Mouse (Mus musculus): Measurements from ENCODE around the gene Ndrg3.
"Not testable (repeated sequence)": the region's sequence is repeated elsewhere in the genome, so short reads cannot be mapped to it uniquely, and the experiment has no call there.

The Ndrg3 gene

DNA sequence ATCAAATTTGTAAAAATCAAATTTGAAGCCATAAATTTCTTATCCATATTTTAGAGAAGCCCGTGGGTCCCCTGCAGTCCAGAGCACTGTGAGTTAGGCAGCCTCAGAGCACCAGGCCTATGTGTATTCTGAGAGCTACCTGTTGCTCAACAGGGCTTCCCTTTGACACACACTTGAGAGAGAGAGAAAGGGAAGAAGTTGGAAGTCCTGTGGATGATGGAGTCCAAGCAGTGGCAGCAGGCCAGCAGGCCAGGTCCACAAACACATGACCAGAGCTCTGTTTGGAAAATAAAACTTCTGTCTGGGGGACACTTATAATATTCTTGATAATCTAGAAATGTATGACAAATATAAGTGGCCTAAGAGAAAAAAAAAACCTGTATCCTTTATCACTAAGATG lies 58.4 kb downstream of the Ndrg3 start:
- DNase-seq: no peak

DNA sequence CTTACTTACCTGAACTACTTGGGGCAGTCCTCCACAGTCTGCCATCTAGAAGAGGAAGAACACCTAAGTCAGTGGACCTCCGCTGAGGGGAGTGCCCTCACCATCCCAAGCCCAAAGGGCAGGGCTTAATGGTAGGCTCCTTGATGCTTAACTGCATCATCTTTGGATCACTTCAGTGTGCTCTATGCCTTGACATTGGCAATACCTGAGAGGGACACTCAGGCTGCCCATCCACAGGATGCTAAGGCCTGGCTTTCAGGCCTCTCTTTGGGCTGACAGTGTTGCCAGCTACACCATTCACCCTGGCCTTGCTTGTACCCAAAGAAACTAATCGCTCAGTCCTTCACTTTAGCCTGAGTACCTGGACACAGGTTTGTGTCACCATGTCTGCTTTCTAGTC lies 60.4 kb downstream of the Ndrg3 start:
- no peak for DNase-seq

DNA sequence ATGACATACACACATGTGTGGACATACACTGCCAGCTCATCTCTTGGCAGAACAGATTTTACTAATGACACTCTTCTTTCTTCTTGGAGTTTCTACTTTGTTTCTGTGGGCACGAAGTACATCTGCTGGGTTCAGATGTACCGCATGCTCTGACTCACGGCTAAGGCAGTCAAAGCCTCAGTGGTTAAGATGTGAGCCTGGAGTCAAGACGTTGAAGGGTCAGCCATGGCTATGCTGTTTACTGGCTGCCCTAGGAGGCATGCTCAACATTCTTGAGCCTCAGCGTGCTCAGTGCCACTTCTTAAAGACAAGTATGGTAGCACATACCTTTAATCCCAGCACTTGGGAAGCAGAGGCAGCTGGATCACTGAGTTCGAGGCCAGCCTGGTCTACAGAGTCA lies 61.3 kb downstream of the Ndrg3 start:
- DNase-seq: no peak

DNA sequence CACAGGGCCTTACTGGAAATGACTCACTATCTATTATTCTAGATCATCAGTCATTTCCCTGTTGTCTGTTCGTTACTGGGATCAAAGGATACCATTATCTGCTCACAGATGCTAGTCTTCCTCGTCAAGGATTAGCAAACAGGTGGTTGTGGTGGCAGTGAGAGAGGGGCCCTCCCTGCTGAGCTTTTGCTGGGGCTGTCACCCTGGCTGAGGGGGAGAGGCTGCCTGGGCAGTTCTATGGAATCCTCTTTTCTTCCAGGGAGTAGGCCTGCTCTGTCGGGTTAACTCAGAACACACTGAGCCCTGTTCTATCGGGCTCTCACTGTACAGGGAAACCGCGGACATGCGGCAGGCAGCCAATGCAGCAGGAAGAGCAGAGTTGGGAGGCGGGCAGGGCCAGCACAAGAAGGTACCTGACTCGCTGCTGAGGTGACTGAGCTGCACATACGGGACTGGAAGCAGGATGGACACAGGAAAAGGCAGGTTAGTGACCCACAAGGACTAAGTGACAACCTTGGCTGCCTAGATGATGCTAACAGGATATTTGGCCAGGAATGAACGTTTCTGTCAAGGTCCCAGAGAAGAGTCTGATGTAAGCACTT lies 62.2 kb downstream of the Ndrg3 start:
- DNase-seq: no peak

DNA sequence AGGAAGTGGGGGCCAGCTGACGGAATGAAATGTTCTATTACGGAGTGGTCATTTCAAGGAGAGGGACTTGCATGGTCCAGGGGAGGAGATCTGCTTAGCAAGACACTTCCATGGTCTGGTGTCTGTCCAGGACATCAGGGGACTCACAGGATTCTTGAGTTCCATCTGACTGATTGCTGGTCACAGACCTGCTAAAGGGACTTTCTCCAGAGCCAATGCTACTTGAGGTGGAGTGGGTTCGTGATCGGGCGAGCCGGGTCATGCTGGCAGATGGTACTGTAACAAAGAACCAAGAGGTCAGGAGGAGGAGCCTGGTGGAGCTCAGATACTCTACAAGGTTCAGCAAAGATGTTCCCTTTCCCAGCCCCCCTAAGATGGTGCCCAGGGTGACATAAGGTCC lies 63.2 kb downstream of the Ndrg3 start:
- DNase-seq: no peak

DNA sequence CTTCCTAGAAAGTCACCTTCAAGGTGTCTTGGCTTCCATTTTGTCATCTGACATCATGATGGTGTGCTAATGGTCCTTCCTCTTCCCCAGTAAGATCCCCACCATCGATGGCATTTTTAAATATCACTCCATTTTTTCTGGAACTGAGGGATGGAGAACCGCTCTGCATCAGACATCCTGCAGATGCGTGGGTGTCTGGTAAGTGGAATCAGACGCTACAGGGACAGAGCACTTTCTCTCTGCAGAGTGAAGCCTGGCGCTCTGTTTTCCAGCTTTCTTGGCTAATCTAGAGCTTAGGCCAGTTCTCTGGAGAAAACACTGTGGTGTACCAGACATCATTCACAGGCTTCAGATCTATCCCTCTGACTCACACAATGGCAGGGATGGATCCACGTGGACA lies 64.2 kb downstream of the Ndrg3 start:
- DNase-seq: no peak

DNA sequence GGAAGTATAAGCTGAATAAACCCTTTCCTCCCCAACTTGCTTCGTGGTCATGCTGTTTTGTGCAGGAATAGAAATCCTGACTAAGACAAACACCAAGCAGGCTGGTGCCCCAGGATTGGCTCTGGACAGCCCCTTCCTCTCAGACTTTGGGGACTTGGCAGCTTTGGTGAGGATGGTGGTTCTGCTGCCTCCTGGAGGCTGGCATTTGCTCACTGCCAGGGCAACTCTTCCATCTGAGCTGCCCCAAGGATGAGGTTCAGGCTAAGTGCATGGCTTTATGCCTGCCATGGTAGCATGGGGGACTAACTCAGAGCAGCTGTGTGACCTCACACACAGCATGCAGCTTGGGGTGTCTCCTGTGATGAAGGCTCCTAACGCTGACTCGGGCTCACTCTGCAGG lies 66.2 kb downstream of the Ndrg3 start:
- DNase-seq: not testable (repeated sequence)

DNA sequence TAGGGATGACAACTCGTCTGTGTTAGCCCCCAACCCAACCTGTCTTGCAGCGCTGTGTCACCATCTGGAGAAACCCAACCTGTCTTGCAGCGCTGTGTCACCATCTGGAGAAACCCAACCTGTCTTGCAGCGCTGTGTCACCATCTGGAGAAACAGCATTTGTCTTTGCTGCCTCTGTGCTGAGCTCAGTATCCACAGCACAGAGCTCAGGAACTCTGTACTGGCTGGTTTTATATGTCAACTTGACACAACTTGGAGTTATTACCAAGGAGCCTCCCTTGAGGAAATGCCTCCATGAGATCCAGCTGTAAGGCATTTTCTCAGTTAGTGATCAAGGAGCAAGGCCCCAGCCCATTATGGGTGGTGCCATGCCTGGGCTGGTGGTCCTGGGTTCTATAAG lies 66.8 kb downstream of the Ndrg3 start:
- not testable (repeated sequence) for DNase-seq

DNA sequence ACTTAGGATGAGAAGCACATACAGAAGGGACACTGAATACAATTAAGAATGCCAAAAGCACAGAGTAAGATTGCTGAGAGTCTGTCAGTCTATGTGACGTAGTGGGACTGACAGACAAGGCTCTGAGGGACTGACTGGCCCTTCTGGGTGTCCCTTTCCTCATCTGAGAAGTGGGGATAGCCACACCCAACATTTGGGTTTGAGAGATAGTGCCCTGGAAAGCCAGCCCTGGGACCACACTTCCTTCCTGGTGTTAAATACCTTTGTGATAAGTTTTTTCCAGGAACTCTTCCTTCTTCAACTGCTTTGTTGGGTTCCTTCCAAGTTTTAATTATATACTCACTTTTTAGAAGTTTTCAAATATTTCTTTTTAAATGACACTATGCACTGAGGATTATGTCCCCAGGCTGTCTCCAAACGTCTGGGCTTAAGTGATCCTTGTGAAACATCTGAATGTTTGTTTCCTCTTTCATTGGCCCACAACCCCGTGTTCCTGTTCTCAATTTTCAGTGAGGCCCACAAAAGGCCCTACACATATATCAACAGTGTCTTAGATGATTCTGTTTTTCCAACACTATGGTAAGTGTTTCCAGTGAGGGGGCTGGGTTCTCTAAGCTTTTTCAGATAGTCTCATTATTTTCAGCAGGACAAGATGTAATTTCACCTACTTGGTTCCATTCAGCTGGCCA lies 67.5 kb downstream of the Ndrg3 start:
- DNase-seq: no peak

DNA sequence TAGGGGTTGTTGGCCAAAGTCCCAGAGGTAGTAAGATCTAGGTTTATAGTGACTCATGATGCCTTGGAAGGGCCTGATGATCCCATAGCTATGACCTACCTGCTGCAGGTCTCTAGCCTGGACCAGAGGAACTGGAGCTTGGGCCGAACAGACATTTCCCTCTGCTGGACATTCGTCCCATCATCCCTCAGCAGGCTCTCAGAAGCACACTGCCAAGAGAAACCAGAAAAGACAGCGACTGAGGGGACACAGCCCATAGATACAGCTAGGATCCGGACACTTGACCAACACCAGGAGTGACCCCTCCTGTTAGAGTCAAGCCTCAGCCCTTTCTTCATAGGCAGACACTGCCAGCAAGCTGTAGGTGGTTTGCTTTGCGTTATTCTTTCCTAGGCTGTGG lies 68.8 kb downstream of the Ndrg3 start:
- no peak for DNase-seq

DNA sequence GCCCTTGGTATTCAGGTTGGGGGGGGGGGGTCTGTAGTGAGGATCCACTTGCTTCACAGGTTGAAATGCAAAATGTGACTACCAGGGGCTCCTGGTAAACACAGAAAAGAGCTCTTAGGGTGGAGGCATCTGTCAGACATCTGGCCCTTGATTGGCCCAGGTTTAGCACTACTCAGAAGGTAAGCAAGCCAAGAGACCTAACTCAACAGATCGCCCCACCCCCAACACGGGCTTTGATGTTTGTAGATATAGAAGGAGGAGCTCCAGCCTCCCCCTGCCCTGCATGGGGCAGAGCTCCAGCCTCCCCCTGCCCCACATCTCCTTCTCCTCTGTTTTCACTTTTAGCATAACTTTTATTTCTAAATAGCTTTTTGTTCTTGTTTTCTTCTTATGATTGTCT lies 72.1 kb downstream of the Ndrg3 start:
- no peak for DNase-seq

DNA sequence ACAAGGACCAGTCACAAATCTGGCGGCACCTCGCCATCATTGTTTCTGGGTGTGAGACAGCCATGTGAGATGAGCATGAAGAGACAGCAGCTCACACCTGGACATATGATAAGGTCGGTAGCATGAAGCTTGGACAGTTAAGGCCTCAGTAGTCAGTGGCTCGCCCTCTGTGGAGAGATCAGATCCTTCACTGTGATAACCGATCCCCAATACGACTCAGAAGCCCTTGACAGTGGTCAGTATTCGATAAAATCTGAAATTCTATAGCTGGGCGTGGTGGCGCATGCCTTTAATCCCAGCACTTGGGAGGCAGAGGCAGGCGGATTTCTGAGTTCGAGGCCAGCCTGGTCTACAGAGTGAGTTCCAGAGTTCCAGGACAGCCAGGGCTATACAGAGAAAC lies 72.7 kb downstream of the Ndrg3 start:
- not testable (repeated sequence) for DNase-seq

DNA sequence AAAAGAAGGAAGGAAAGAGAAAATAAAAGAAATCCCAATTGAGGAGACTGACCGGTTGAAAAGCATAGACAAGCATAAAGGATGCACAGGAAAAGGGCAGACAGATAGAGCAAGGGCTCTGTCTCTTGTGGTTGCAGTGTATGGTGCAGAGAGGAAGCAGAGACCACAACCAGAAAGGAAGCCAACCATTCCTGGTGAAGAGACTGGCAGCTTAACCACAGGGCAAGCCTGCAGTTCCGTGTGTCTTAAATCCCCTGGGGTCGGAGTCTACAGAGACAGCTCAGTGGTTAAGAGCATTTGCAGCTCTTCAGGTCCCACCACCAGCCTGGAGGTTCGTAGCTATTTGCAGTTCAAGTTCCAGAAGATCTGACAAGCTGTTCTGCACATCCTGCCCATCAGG lies 73.3 kb downstream of the Ndrg3 start:
- no peak for DNase-seq

DNA sequence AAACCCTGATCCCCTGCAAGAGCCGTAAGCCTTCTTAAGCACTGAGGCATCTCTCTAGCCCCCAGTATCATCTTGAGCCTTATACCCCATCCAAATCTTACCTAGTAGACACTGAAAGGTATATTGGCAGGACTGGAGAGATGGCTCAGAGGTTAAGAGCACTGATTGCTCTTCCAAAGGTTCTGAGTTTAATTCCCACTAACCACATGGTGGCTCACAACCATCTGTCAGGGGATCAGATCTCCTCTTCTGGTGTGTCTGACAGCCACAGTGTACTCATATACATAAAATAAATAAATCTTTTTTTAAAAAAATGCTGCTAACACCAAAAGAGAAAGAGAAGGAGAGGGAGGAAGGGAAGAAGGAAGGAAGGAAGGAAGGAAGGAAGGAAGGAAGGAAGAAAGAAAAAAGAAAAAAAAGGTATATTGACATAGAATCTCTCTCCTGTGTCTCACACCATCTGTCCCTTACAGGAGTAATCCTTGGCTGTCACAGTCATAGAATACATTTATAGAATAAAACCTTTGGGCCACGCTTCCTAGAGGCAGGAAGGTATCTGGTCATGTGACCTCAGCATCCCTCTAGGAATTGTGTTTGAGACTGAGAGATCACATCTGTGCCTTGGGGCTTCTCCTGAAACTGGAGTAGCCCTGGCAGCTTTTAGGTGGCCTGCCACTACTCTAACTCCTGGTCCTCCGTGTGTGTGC lies 75.3 kb downstream of the Ndrg3 start:
- DNase-seq: peak; percentile 69

DNA sequence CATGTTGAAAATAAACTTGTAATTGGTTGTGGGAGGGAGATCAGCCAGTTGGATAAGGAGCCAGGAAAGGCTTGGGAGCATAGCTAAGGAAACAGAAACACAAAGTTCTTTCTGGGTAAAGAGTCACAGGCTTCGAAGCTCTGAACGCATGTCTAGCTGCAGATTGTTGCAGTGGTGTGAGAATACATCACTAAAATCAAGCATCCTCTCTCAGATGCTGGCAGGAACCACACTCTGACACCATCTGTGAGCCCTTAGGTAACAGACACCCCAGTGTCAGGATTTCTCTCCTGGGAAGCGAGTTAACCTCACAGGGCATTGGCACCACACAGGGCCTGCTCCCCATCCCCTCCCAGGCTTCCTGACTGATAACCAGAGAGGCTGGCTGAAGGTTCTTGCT lies 76.3 kb downstream of the Ndrg3 start:
- DNase-seq: no peak

DNA sequence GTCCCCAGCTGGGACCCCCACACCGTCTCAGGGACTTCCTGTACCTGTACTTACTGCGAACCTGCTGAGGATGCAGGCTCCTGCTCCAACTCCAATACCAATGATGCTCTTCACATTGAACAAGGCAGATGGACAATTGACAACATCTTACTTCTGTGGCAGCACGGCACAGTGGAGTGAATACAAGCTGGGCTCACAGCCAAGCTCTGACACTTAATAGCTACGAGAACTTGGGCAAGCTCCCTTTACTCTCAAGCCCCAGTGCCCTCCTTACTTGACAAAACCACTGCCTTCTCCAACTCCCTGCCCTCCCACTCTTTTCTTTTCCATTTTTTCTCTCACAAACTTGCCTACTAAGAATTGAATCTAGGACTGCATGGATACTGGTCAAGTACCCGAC lies 78.7 kb downstream of the Ndrg3 start:
- DNase-seq: no peak

DNA sequence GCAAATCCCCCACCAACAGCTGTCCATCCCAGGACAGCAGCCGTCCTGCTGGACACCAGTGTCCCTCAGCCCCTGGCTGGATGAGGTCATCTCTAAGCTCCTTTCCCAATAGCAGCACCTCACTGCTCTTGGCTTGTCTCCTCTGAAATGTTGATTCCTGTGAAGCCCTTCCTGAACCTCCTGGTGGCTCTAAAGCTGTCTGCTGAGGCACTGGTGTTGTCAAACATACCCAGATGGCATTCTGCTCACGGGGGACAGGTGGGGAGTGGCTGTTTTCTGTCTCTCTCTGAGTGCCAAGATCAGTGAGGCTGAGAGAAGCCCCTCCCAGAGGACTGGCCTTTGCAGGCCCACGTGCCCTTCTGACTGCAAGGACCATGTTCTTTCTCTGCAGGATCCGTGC lies 85.9 kb downstream of the Ndrg3 start:
- peak; percentile 91 for DNase-seq

DNA sequence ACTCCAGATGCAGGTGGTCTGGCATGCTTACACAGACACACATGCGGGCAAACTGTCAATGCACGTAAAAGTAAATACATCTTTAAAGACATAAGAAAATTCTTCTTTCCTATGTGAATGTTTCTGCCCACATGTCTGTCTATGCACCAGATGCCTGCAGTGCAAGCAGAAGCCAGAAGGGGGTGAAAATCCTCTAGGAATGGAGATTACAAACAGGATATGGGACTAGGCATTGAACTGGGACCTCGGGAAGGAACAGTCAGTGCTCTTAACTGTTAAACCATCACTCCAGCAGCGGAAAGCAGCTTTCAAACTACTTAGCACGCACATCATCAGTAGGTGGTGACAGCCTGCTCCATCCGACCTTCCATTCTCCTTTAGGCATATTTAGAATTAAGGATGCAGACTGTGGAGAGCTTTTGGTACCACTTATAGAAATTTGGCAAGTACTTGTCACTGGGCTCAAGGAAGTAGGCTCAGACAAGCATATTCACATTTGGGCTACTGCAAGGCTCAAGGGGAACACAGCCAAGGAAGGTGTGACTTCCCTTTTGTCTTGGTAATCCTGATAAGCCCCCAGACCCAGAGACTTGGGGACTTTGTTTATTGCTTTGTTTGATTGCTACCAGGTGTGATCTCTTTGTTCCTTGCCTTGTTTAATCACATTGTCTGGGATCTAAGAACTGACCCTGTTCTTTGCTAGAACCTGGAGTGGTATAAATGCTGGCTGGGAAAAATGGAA lies 86.7 kb downstream of the Ndrg3 start:
- peak; percentile 89 for DNase-seq

DNA sequence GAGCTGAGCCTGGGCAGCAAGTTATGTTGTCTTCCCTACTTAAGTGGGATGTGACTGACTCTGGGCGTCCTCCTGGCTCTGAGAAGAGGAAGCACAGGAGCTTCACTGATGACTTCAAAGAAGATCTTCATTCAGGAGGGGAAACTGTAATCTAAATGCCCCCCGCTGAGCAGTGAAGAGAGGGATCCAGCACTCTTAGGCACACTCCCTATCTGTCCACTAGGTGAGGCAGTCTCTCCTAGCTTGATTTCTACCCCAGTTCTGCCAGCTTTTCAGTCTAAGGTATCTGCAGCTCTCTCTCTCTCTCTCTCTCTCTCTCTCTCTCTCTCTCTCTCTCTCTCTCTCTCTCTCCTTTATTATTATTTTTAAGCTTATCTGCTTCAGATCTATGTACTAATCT lies 88.5 kb downstream of the Ndrg3 start:
- DNase-seq: peak; percentile 57

DNA sequence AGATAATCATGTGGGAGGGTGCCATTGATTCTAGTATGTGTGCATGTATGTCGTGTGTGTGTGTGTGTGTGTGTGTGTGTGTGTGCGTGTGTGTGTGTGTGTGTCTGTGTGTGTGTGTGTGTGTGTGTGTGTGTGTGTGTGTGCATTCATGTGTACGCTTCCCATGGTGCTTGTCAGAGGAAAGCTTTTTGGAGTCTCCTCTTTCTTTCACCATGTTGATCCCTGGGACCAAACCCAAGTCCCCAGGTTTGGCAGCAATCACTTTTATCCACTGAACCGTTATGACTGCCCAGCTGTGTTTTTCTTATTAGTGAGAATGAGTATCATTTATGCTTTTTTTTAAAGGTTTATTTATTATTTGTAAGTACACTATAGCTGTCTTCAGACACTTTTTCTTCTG lies 89.4 kb downstream of the Ndrg3 start:
- DNase-seq: not testable (repeated sequence)

DNA sequence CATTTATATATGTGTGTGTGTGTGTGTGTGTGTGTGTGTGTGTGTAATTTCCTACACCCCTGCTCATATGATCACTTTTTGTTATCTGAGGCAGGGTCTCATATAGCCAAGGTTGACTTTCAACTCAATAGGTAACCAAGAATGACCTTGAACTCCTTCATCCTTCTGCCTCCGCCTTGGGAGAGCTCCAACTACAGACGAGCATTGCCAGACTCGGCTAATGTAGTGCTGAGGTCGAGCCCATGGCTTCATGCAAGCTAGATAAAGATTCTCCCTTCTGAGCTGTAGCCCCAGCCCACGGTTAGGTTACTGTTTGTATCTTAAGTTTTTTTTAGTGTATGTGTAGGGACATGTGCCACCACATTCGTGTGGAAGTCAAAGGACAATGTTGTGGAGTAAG lies 90.0 kb downstream of the Ndrg3 start:
- DNase-seq: no peak

DNA sequence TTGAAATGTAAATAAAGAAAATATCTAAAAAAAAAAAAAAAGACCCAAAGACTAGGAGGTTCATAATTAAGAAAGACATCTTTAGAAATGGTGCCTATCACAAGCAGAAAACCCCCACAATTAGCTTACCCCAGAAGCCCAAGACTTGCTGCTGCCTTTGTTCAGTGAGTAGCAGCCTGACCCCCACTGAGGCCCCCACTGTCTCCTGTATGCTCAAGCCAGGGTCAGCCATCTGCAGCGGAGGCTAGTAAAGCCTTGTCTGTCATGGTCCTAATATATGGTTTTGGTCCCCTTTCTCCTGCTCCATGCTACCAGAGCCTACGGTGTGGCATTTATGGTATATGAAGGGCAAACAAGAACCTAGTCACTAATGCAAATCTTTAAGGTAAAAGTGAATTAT lies 90.5 kb downstream of the Ndrg3 start:
- DNase-seq: no peak

DNA sequence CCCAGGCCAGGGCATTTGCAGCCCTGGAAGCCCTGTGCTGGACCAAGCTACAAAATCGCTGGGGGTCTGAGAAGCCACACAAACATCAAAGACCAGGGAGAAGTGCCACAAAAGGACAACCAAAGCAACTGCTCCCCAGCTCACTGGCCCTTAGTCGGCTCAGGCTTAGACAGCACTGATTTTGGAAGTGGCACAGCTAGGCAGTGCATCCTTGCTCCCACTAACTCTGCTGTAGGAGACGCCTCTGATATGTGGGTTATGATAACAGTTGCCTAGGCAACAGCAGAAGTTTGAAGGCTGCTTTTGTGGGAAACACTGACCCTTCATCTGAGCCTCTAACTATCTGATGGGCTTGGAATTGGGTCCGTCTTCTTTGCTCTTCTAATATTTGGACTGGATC lies 92.7 kb downstream of the Ndrg3 start:
- DNase-seq: no peak

DNA sequence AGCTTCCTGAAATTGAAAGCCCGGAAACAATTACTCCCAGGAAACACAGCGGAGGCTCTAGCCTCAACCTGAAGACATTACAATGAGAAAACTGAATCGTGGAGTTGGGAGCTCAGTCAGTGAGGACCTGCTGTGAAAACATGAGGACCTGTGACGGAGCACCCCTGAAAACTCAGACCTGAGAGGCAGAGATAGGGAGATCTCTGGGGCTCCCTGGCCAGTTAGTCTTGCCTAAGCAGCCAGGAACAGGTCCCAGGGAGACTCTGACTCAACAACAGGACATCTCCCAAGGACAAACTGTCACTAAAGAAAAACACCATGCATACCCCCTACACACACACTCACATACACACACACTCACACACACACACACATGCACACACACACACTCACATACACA lies 93.5 kb downstream of the Ndrg3 start:
- no peak for DNase-seq

All from cerebellum, adult 9-10 months (tissue).